In genomic region chr5:116108651-116109050, GRCm38 (mm10) we compare ENCODE assay signal across 24 mouse cellular contexts. TPM values are rescaled to one million over a fixed set of nuclear protein-coding genes. Genes with fewer than 3 reads are reported as not detected.
DNase-seq lines count a peak whose midpoint lies in the region; TF ChIP-seq lines count a peak whose summit lies in the region.
"Had no signal": no experiment of that assay in that cellular context is flagged by ENCODE, and none has a peak within 500 bp of the region (broad histone marks: within the 10 kb centered on the region; RNA-seq: fewer than 3 reads in every experiment).

No protein-coding gene starts in this region.

- TF ChIP-seq CTCF in E14TG2a.4 (conservative IDR thresholded peaks at IDR 0.05; ENCODE audit: low read length): no peak

- 0 out of 2 replicates have a peak overlapping the region, but pooled peaks have one; percentile 7 for H3K4me3 ChIP-seq in E14TG2a.4 (replicated peaks; ENCODE audit: low read length)
- H3K4me3 ChIP-seq: embryonic facial prominence, embryonic 13.5 days; embryonic facial prominence, embryonic 15.5 days; erythroblast, embryonic 14.5 days; forebrain, embryonic 10.5 days; forebrain, embryonic 12.5 days had no signal

- intact Hi-C loops in heart, postnatal 14 days (cut with DNase I): no loop called here

- peaks cover 6% of the 10 kb centered on the region; the same call in 1 of the 2 replicates for H3K27me3 ChIP-seq in E14TG2a.4 (ENCODE audit: insufficient read depth, low read length)
- H3K27me3 ChIP-seq: CH12.LX; embryonic facial prominence, embryonic 13.5 days; embryonic facial prominence, embryonic 15.5 days; forebrain, embryonic 12.5 days had no signal

- H3K9me3 ChIP-seq in E14TG2a.4 (ENCODE audit: low read length): no peaks in the 10 kb centered on the region
- H3K9me3 ChIP-seq: embryonic facial prominence, embryonic 13.5 days; embryonic facial prominence, embryonic 15.5 days; forebrain, embryonic 10.5 days; forebrain, embryonic 12.5 days had no signal

- peaks cover 28% of the 10 kb centered on the region for H3K4me1 ChIP-seq in E14TG2a.4 (replicated peaks; ENCODE audit: low read depth, low read length)
- H3K4me1 ChIP-seq: embryonic facial prominence, embryonic 13.5 days; embryonic facial prominence, embryonic 15.5 days; forebrain, embryonic 10.5 days; forebrain, embryonic 12.5 days had no signal

- H3K36me3 ChIP-seq in E14TG2a.4 (ENCODE audit: insufficient read depth, low read length): no peaks in the 10 kb centered on the region
- H3K36me3 ChIP-seq: embryonic facial prominence, embryonic 13.5 days; embryonic facial prominence, embryonic 15.5 days; forebrain, embryonic 10.5 days; forebrain, embryonic 12.5 days; G1E had no signal

- DNase-seq in heart, adult 11 months: peak; percentile 76
- no peak for DNase-seq in heart, adult 9 months (ENCODE audit: low spot score in 2 of 2)
- peak; percentile 24 for DNase-seq in R1 (ENCODE audit: low read depth, low spot score)
- DNase-seq in heart, postnatal 14 days: no peak
- DNase-seq: adrenal gland, adult 2 months; adrenal gland, postnatal 10 days; adrenal gland, postnatal 25 days; B cell, adult 2 months; cerebellum, adult 11 months; cerebellum, adult 18-20 months; cerebellum, adult 8-10 months; cerebellum, adult 9-11 months; cerebellum, postnatal 14 days; cerebellum, postnatal 36 days; embryo, embryonic 11 days had no signal

RNA-seq across cellular contexts. Expression of gene Tmem233, which starts 25.6 kb away (rescaled TPM):
- total RNA-seq in heart, postnatal 14 days (2021): not detected
- total RNA-seq: adrenal gland, adult 2 months; adrenal gland, postnatal 25 days; CH12.LX; common myeloid progenitor, adult 5-6 weeks had no signal

Comparison
In these comparisons a context has a peak if more than half of its experiments do, and no peak if none do; other contexts are left out.
1. DNase-seq: peak in heart, adult 11 months (single experiment) and R1 (single experiment); none in heart, adult 9 months (0 of 2) and heart, postnatal 14 days (0 of 2).